Mouse (Mus musculus) T-helper 1 cell (primary cell): ENCODE data around the gene Atp6v0e2.
"Not testable (repeated sequence)": the region's sequence is repeated elsewhere in the genome, so short reads cannot be mapped to it uniquely, and the experiment has no call there.

ENCODE experiments used
- in situ Hi-C: fragments of 300-600 bp; cut with MboI, MseI; formaldehyde crosslinking; loops from one replicate; pipeline ENCODE4 v1.15.1; 2025; ENCODE audit warnings: high pct_unique_total_duplicates

Gene Atp6v0e2

DNA sequence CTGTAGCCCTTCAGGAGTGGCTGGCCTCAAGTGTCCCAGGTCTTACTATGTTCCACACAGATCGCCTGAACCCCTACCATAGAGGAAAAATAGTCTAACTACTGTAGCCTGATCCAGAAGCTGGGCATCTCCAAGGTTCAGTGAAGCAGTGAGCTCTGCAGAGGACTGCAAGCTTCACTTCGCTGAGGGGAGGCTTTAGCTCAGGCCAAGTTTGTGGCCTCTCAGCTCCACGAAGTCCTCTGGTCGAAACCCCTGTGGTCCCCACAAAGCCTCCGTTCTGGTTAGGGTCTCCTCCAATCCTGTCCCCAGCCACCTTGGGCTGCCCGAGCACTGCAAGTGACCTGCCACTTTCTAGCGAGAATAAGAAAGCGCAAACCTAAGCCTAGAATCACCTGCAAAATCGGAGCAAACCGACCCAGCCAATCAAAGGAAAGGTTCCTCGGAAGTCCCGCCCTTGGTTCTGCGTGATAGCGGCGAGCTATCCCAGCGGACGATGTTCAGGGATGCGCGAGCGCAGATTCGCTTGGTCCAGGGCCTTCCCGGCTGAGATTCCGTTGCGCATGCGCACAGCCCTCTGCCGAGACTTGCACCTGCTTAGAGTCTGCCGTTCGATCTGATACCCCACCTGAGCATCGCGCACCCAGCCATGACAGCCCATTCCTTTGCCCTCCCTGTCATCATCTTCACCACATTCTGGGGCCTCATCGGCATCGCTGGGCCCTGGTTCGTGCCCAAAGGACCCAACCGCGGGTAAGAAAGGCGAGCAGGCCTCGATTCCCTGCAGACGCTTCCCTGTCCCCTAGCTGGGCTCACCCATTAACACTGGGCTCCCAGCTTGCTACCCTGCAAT lies at the start of gene Atp6v0e2:
Gene Atp6v0e2 (plus strand): TSS at position 511 of the 850 bp plus-strand sequence.
- in situ Hi-C loops, result loop anchor here (5.0 kb wide), 1 partner anchor 360 kb away; no protein-coding TSS in a partner anchor

DNA sequence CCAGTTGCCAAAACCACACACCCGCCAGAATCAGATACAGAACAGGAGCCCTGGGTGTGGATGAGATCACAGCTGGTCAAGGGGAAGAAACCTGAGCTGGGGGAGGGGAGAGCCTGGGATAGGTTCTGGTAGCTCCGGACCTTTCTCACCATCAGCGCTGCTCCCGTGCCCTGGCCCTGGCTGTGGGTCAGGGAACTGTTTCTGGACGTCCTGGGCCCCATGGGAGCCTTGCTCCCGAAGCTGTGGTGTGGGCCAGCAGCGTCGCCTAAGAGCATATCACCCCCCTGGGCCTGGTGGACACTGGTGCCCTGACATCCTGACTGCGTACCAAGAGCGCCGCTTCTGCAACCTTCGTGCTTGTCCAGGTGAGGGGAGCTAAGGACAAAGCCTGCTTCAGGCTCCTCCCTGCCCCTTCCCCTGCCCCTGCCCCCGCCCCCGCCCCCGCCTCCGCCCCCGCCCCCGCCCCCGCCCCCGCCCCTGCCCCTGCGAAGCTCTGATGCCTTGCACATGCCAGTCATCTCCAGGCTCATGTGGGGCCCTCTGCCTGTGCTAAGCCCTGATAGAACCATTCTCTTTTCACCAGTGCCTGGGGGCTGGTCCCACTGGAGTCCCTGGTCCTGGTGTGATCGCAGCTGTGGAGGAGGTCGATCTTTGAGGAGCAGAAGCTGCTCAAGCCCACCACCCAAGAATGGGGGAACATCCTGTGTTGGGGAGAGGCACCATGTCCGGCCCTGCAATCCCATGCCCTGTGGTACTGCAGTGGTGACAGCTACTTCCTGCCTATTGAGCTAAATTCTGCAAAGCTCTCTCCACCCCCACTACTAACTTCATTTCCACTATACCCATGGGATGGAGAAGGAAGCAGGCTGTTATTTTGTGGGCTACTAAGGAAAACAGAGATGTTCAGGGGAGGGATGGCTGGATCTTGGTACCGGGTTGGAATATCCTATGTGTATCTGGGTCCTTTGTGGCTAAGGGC lies 49.4 kb upstream of the Atp6v0e2 start:
- in situ Hi-C loops, result no loop called here

DNA sequence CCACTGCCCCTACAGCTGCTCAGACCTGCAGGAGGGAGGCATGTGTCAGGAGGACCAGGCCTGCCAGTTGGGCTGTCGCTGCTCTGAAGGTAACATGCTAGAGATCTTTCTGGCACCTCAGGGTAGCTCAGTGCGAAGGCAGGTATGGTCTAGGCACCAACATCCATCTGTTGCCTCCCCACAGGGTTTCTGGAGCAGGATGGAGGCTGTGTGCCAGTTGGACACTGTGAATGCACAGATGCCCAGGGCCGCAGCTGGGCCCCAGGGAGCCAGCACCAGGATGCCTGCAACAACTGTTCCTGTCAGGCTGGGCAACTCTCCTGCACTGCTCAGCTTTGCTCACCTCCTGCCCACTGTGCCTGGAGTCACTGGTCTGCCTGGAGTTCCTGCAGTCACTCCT lies 47.7 kb upstream of the Atp6v0e2 start:
- in situ Hi-C loops, result no loop called here

DNA sequence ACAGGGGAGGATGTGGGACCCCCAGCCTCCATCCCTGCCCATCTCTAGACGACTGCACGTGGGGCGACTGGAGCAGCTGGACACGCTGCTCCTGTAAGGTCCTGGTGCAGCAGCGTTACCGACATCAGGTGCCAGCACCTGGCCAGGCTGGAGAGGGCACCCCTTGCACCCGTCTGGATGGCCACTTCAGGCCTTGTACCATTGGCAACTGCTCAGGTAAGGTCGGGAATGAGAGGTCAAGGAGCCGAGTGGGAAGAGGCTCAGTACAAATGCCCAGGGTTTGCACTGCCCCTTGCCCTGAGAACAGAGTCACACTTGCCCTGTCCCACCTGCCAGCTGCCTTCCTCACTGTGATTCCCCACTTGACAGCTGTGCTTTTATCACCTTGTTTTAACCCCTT lies 46.1 kb upstream of the Atp6v0e2 start:
- in situ Hi-C loops, result no loop called here

GRCm38 (mm10) chr6:48493136-48493730 lies 44.2 kb upstream of the Atp6v0e2 start:
- in situ Hi-C loops, result no loop called here

DNA sequence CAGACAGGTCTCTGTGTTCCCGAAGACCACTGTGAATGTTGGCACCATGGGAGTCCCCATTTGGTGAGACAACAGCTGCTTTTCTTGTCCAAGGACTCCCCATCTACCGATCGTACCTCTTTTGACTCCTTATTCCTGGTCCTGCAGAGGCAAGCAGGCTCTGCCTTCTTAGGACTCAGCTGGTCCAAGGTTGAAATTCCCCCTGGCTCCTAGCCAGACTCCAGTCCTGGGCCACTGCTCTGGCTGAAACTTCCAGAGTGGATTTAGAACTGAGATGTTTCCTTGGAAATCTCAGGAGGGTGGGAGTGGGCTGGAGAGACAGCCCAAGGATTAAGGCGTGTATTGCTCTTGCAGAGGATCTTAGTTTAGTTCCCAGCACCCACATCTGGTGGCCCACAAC lies 39.9 kb upstream of the Atp6v0e2 start:
- in situ Hi-C loops, result no loop called here

- in situ Hi-C loops, result no loop called here
These were observed 33.6 kb upstream of the Atp6v0e2 start for GRCm38 (mm10) chr6:48503847-48504240.

- in situ Hi-C loops, result no loop called here
These were observed 33.1 kb upstream of the Atp6v0e2 start for GRCm38 (mm10) chr6:48504241-48504854.

GRCm38 (mm10) chr6:48508087-48508486 lies 29.3 kb upstream of the Atp6v0e2 start:
- in situ Hi-C loops, result no loop called here

GRCm38 (mm10) chr6:48510426-48510825 lies 27.0 kb upstream of the Atp6v0e2 start:
- in situ Hi-C loops, result loop anchor here (5.0 kb wide), 1 partner anchor 77 kb away; the partner anchor contains the start of gene Gm45021

GRCm38 (mm10) chr6:48511861-48512260 lies 25.6 kb upstream of the Atp6v0e2 start:
- in situ Hi-C loops, result loop anchor here (5.0 kb wide), 1 partner anchor 75 kb away; the partner anchor contains the start of gene Gm45021

DNA sequence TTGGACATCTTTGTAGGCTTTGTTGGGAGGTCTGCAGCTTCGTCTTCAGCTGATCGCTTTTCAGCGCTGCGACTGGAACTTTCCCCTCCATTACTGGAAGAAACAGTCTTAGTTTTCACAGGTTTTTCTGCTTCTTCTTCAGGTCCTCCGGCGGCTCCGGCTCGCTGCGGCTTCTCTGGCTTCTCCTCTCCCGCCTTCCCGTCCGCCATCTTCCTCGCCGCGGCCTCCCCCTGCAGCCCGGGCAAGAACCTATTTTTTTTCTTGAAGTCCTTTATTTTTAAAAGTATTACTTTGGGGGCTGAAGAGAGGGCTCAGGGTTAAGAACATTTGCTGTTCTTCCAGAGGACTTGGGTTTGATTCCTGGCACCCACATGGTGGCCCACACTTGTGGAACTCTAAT lies 12.5 kb upstream of the Atp6v0e2 start:
- in situ Hi-C loops, result not testable (repeated sequence)

DNA sequence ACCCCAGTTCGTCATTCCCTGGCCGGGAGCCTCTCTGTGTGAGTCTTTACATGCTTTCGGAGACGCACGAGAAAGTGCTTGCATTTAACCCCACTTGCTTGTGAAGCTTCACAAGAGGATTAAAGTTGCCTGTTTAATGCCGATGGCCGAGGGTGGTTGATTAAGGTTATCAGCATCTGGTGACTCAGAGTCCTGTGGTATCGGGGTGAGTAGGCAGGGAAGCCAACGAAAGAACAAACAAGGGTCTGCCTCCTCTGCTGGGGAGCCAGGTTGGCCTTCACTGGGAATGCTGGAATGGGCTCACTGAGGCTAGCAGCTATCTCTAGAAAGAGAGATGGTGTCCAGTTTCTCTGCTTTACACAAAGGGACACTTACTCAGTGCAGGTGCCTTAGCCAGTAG lies 9.5 kb upstream of the Atp6v0e2 start:
- in situ Hi-C loops, result no loop called here

DNA sequence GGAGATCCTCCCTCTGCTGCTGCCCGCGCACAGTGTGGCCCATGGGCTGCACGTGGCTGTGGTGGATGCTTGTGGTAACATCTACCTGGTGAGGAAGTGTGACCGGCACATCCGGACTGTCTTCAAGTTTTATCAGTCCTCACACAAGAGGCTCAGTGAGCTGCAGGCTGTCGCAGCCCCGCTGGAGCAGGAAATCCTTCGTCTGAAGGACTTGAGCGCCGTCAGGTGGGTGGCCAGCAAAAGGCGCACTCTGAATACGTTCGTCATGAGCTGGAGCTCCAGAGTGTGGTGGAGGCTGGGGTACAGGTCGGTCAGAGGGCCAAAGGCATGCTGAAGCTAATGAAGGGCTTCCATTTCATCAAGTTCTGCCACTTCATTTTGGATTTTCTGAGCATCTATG lies 8.2 kb upstream of the Atp6v0e2 start:
- in situ Hi-C loops, result no loop called here

DNA sequence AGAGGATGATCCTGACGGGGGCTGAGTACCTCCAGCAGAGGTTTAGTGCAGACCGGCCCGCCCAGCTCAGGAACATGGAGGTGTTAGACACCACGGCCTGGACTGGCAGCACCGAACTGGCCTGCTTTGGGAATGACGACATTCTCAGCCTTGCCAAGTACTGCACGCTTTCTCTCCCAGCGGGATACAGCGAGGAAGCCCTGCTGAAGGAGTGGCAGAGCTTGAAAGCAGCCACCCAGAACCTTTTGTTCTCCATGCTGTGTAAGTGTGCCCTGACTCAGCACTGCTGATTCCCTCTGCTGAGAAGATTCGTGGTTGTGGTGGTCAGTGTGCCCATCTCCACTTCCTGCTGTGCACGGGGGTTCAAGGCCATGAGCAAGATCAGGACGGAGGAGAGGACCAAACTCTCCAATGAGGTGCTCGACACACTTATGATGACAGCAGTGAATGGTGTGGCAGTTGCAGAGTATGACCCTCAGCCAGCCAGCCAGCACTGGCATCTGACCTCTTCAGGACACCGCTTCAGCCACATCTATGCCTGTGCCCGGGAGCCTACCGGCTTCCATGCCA lies 7.5 kb upstream of the Atp6v0e2 start:
- in situ Hi-C loops, result no loop called here

DNA sequence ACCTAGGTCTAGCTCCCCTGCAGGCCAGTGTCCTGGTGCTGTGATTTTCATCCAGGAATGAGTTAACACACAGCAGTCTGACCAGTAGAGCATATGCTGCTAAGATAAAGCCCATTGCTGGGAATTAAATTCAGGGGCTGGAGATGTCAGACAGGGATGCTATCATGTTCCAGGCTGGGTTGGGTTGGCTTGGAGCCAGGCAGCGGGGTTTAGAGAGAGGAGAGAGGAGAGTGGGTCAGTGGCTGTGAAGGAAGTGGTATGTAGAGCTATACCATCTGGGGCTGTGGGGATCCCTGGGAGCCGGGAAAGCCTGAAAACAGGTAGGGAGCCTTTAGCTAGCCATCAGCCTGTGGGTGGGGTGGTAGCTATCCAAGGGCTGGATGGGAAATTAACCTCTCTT lies 6.6 kb upstream of the Atp6v0e2 start:
- in situ Hi-C loops, result no loop called here

GRCm38 (mm10) chr6:48533475-48533874 lies 3.9 kb upstream of the Atp6v0e2 start:
- in situ Hi-C loops, result no loop called here

DNA sequence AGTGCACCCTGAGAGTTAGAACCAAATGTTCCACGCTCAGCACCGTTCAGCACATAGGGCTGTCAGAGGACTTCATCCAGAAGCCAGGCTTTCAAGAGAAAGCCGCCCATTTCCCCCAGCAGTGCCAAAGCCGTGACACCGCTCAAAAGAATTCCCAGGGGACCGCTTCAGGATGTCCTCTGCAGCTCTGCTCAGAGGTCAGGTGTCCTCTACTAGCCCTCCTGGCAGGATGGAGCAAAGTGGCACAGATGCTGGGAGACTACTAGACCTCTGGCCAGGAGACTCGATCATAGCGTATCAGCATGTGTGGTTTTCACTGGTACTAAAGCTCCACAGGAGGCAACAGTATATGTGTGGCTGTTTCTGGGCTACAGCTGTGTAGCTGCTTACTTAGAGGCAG lies 2.5 kb upstream of the Atp6v0e2 start:
- in situ Hi-C loops, result loop anchor here (5.0 kb wide), 1 partner anchor 358 kb away; no protein-coding TSS in a partner anchor

GRCm38 (mm10) chr6:48536091-48536490 lies 1.3 kb upstream of the Atp6v0e2 start:
- in situ Hi-C loops, result loop anchor here (5.0 kb wide), 1 partner anchor 359 kb away; no protein-coding TSS in a partner anchor

GRCm38 (mm10) chr6:48538841-48539737 lies 1.7 kb downstream of the Atp6v0e2 start:
- in situ Hi-C loops, result loop anchor here (5.0 kb wide), 1 partner anchor 362 kb away; no protein-coding TSS in a partner anchor
